Mouse (Mus musculus): Measurements from ENCODE around the gene Ccdc97. TPM values are rescaled to one million over a fixed set of nuclear protein-coding genes. Genes with fewer than 3 reads are reported as not detected.

The Ccdc97 gene
- polyA plus RNA-seq (2012; fragmentation: generic; extraction: Trizol) = 33.2 TPM
- long read RNA-seq, experiment 1, transcript Ccdc97-201 (5 exons, 3,032 nt) = major isoform, 5 of 9 reads
- long read RNA-seq, experiment 1, partial matches to known transcripts = 1 of 9 reads
- long read RNA-seq, experiment 1, other reads (novel, unspliced or antisense) = 2 of 9 reads
- long read RNA-seq, experiment 2, transcript Ccdc97-201 (5 exons, 3,032 nt) = major isoform, 22 of 33 reads
- long read RNA-seq, experiment 2, partial matches to known transcripts = 1 of 33 reads
- long read RNA-seq, experiment 2, other reads (novel, unspliced or antisense) = 9 of 33 reads

- Histone ChIP-seq H3K79me3 (ENCODE audit: low read depth) (peaks cover 17% of the 10 kb centered on the region), H3K4me3 (ENCODE audit: insufficient read depth, poor library complexity, severe bottlenecking) (peak within 1 kb of the TSS; percentile 65), H3K79me2 (ENCODE audit: control insufficient read depth, insufficient read depth) (peaks cover 30% of the 10 kb centered on the region), H3K27me3 (ENCODE audit: control insufficient read depth, insufficient read depth, insufficient read length) (no peaks in the 10 kb centered on the region), H3K36me3 (ENCODE audit: control insufficient read depth, insufficient read depth) (peaks cover 45% of the 10 kb centered on the region), H3ac (ENCODE audit: control insufficient read depth, insufficient read length, low read depth) (peak within 1 kb of the TSS; percentile 84)
- TF ChIP-seq MAX (IDR thresholded peaks at IDR 0.05) (peak; percentile 42), USF1 (IDR thresholded peaks at IDR 0.05; ENCODE audit: low read depth) (no peak), MYOD1 (IDR thresholded peaks at IDR 0.05; ENCODE audit: control insufficient read depth, insufficient read length, low read depth) (no peak), CEBPB (IDR thresholded peaks at IDR 0.05; ENCODE audit: low read depth) (peak; percentile 92)
These were observed at the start of gene Ccdc97 for GRCm38 (mm10) chr7:25718788-25719417. Ccdc97 (minus strand) TSS chr7:25719088.

- Histone ChIP-seq H3K79me3 (ENCODE audit: low read depth) (peaks cover 11% of the 10 kb centered on the region), H3K27me3 (ENCODE audit: control insufficient read depth, insufficient read depth, insufficient read length) (no peaks in the 10 kb centered on the region), H3K36me3 (ENCODE audit: control insufficient read depth, insufficient read depth) (peaks cover 100% of the 10 kb centered on the region), H3K79me2 (ENCODE audit: control insufficient read depth, insufficient read depth) (peaks cover 52% of the 10 kb centered on the region), H3K4me3 (ENCODE audit: insufficient read depth, poor library complexity, severe bottlenecking) (no peak overlapping the region), H3ac (ENCODE audit: control insufficient read depth, insufficient read length, low read depth) (no peak overlapping the region)
- TF ChIP-seq MAX (IDR thresholded peaks at IDR 0.05) = no peak
These were observed 49.3 kb upstream of the Ccdc97 start for GRCm38 (mm10) chr7:25768229-25768628.

GRCm38 (mm10) chr7:25766108-25766507 is 47.2 kb upstream of the Ccdc97 start:
- Histone ChIP-seq H3K4me3 (ENCODE audit: insufficient read depth, poor library complexity, severe bottlenecking) (no peak overlapping the region), H3ac (ENCODE audit: control insufficient read depth, insufficient read length, low read depth) (no peak overlapping the region), H3K79me2 (ENCODE audit: control insufficient read depth, insufficient read depth) (peaks cover 34% of the 10 kb centered on the region), H3K36me3 (ENCODE audit: control insufficient read depth, insufficient read depth) (peaks cover 99% of the 10 kb centered on the region), H3K27me3 (ENCODE audit: control insufficient read depth, insufficient read depth, insufficient read length) (no peaks in the 10 kb centered on the region), H3K79me3 (ENCODE audit: low read depth) (peaks cover 8% of the 10 kb centered on the region)
- TF ChIP-seq FOSL1 (IDR thresholded peaks at IDR 0.05; ENCODE audit: insufficient read depth, low read length, poor library complexity, severe bottlenecking) (no peak), USF1 (IDR thresholded peaks at IDR 0.05; ENCODE audit: low read depth) (no peak), MYOD1 (IDR thresholded peaks at IDR 0.05; ENCODE audit: control insufficient read depth, insufficient read length, low read depth) (no peak), CEBPB (IDR thresholded peaks at IDR 0.05; ENCODE audit: low read depth) (no peak), MYOG (IDR thresholded peaks at IDR 0.05; ENCODE audit: control insufficient read depth, extremely low read depth, insufficient read length) (no peak), CTCF (IDR thresholded peaks at IDR 0.05; ENCODE audit: control insufficient read depth, insufficient read depth, insufficient read length) (no peak), MAX (IDR thresholded peaks at IDR 0.05) (no peak)

- TF ChIP-seq FOSL1 (IDR thresholded peaks at IDR 0.05; ENCODE audit: insufficient read depth, low read length, poor library complexity, severe bottlenecking) (no peak), USF1 (IDR thresholded peaks at IDR 0.05; ENCODE audit: low read depth) (no peak), CTCF (IDR thresholded peaks at IDR 0.05; ENCODE audit: control insufficient read depth, insufficient read depth, insufficient read length) (no peak), CEBPB (IDR thresholded peaks at IDR 0.05; ENCODE audit: low read depth) (no peak)
- Histone ChIP-seq H3K79me2 (ENCODE audit: control insufficient read depth, insufficient read depth) (peaks cover 16% of the 10 kb centered on the region), H3K27me3 (ENCODE audit: control insufficient read depth, insufficient read depth, insufficient read length) (no peaks in the 10 kb centered on the region), H3ac (ENCODE audit: control insufficient read depth, insufficient read length, low read depth) (no peak overlapping the region), H3K79me3 (ENCODE audit: low read depth) (peaks cover 4% of the 10 kb centered on the region), H3K4me3 (ENCODE audit: insufficient read depth, poor library complexity, severe bottlenecking) (no peak overlapping the region), H3K36me3 (ENCODE audit: control insufficient read depth, insufficient read depth) (peaks cover 96% of the 10 kb centered on the region)
These were observed 45.3 kb upstream of the Ccdc97 start for GRCm38 (mm10) chr7:25764221-25764620.

DNA sequence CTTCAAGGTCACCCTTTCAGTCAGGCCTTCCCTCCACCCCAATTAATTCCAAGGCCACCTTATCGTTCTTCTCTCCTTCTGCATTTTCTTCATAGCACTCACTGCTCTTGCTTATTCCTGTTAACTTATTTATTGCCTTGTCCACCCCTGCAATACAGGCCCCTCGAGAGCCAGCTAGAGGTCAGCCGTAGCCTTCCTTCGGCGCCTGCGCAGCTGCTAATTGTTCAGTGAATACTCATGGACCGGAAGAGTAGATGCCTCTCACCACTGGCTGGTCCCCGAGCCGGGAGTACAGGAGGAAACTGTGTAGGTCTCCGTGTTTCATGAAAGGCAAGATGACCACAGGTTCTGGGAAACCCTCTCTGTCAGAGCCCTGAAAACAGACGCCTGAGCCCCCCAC is 44.8 kb upstream of the Ccdc97 start:
- TF ChIP-seq MYOD1 (IDR thresholded peaks at IDR 0.05; ENCODE audit: control insufficient read depth, insufficient read length, low read depth) = no peak
- TF ChIP-seq MAX (IDR thresholded peaks at IDR 0.05) = no peak
- TF ChIP-seq FOSL1 (IDR thresholded peaks at IDR 0.05; ENCODE audit: insufficient read depth, low read length, poor library complexity, severe bottlenecking) = no peak
- no peak for TF ChIP-seq CEBPB (IDR thresholded peaks at IDR 0.05; ENCODE audit: low read depth)
- TF ChIP-seq CTCF (IDR thresholded peaks at IDR 0.05; ENCODE audit: control insufficient read depth, insufficient read depth, insufficient read length) = no peak
- TF ChIP-seq MYOG (IDR thresholded peaks at IDR 0.05; ENCODE audit: control insufficient read depth, extremely low read depth, insufficient read length) = no peak
- no peak for TF ChIP-seq USF1 (IDR thresholded peaks at IDR 0.05; ENCODE audit: low read depth)
- Histone ChIP-seq H3K27me3 (ENCODE audit: control insufficient read depth, insufficient read depth, insufficient read length) (no peaks in the 10 kb centered on the region), H3K79me2 (ENCODE audit: control insufficient read depth, insufficient read depth) (peaks cover 13% of the 10 kb centered on the region), H3K79me3 (ENCODE audit: low read depth) (peaks cover 4% of the 10 kb centered on the region), H3ac (ENCODE audit: control insufficient read depth, insufficient read length, low read depth) (no peak overlapping the region), H3K36me3 (ENCODE audit: control insufficient read depth, insufficient read depth) (peaks cover 96% of the 10 kb centered on the region), H3K4me3 (ENCODE audit: insufficient read depth, poor library complexity, severe bottlenecking) (no peak overlapping the region)

DNA sequence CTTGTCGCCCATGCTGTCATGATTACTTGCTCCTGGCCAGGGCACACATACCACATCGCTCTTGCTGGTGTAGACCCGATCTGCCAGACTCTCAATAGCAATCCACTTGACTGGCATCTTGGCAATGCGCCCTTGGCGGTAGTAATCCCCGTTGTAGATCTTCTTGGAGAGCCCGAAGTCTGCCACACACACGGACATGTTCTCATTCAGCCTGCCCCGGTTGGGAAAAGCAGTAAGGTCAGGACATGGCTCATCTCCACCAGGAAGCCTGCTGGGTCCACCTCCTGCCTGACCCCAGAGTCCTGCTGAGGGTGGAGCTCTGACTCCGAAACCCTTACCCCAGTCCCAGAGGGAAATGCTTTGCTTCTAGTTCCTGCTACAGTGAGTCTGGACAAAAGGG is 42.5 kb upstream of the Ccdc97 start:
- Histone ChIP-seq H3K79me2 (ENCODE audit: control insufficient read depth, insufficient read depth) (no peaks in the 10 kb centered on the region), H3K36me3 (ENCODE audit: control insufficient read depth, insufficient read depth) (peaks cover 88% of the 10 kb centered on the region), H3K27me3 (ENCODE audit: control insufficient read depth, insufficient read depth, insufficient read length) (no peaks in the 10 kb centered on the region), H3K79me3 (ENCODE audit: low read depth) (peaks cover 2% of the 10 kb centered on the region), H3ac (ENCODE audit: control insufficient read depth, insufficient read length, low read depth) (no peak overlapping the region), H3K4me3 (ENCODE audit: insufficient read depth, poor library complexity, severe bottlenecking) (no peak overlapping the region)
- TF ChIP-seq CEBPB (IDR thresholded peaks at IDR 0.05; ENCODE audit: low read depth) = no peak
- TF ChIP-seq FOSL1 (IDR thresholded peaks at IDR 0.05; ENCODE audit: insufficient read depth, low read length, poor library complexity, severe bottlenecking) = no peak
- no peak for TF ChIP-seq MYOD1 (IDR thresholded peaks at IDR 0.05; ENCODE audit: control insufficient read depth, insufficient read length, low read depth)
- no peak for TF ChIP-seq CTCF (IDR thresholded peaks at IDR 0.05; ENCODE audit: control insufficient read depth, insufficient read depth, insufficient read length)
- no peak for TF ChIP-seq MYOG (IDR thresholded peaks at IDR 0.05; ENCODE audit: control insufficient read depth, extremely low read depth, insufficient read length)
- no peak for TF ChIP-seq MAX (IDR thresholded peaks at IDR 0.05)
- no peak for TF ChIP-seq USF1 (IDR thresholded peaks at IDR 0.05; ENCODE audit: low read depth)

All from C2C12 (cell line).